Mouse (Mus musculus) c-Kit-positive CD71-negative TER-119-negative erythroid progenitor cells, embryonic 14.5 days (primary cell): ENCODE results near the gene Muc5b.

Experiments
- DNase-seq: peaks from one replicate; pipeline ENCODE4 v3.0.0-alpha.2; 2013; ENCODE audit warnings: low read depth

Gene Muc5b

GRCm38 (mm10) chr7:141902791-141903190 lies 63.9 kb downstream of the Muc5b start:
- no peak for DNase-seq

GRCm38 (mm10) chr7:141908591-141908990 lies 69.7 kb downstream of the Muc5b start:
- no peak for DNase-seq

GRCm38 (mm10) chr7:141911305-141911704 lies 72.4 kb downstream of the Muc5b start:
- DNase-seq, result no peak

- DNase-seq, result no peak
Measured at GRCm38 (mm10) chr7:141918407-141918806, 79.5 kb downstream of the Muc5b start, which contains the start of gene Tollip. Tollip (minus strand) TSS chr7:141918507.
